Mouse (Mus musculus) neural tube, embryonic 11.5 days (tissue): Measurements from ENCODE around the gene Zfp335. TPM values are rescaled to one million over a fixed set of nuclear protein-coding genes. Genes with fewer than 3 reads are reported as not detected.

Source experiments
- polyA plus RNA-seq: library from polyadenylated mRNA; unstranded; fragments of >200 nt; fragmentation: Nextera tagmentation; extraction: Ambion mirVana; gene quantifications from 2 replicates; pipeline ENCODE4 v1.2.1, GENCODE M21; 2014

The Zfp335 gene
- polyA plus RNA-seq, 1 experiment from 2014 or later, result 13.9 TPM

Other genes with a start within 250 kb of the Zfp335 start
- gene Wfdc11, start 237.7 kb downstream of the Zfp335 start, polyA plus RNA-seq, result not detected in 2 replicates
- gene Wfdc13, start 226.7 kb downstream of the Zfp335 start, polyA plus RNA-seq, result 0.30 TPM in 1 of 2 replicates, not detected in the other
- not detected in 2 replicates for gene Spint4, start 213.3 kb downstream of the Zfp335 start, polyA plus RNA-seq
- gene Spint5, start 196.5 kb downstream of the Zfp335 start, polyA plus RNA-seq, result not detected in 2 replicates
- gene Wfdc3, start 165.8 kb downstream of the Zfp335 start, polyA plus RNA-seq, result 0.13 and 1.4 TPM in 2 replicates
- gene Dnttip1, start 165.8 kb downstream of the Zfp335 start, polyA plus RNA-seq, result 67.9 and 77.0 TPM in 2 replicates
- 449 and 453 TPM in 2 replicates for gene Ube2c, start 141.9 kb downstream of the Zfp335 start, polyA plus RNA-seq
- gene Tnnc2, start 131.8 kb downstream of the Zfp335 start, polyA plus RNA-seq, result 43.2 and 55.4 TPM in 2 replicates
- 11.2 and 14.1 TPM in 2 replicates for gene Snx21, start 125.9 kb downstream of the Zfp335 start, polyA plus RNA-seq
- 15.1 TPM in 2 replicates for gene Acot8, start 106.9 kb downstream of the Zfp335 start, polyA plus RNA-seq
- gene Zswim3, start 106.7 kb downstream of the Zfp335 start, polyA plus RNA-seq, result 12.9 and 14.0 TPM in 2 replicates
- gene Zswim1, start 89.1 kb downstream of the Zfp335 start, polyA plus RNA-seq, result 22.9 and 23.2 TPM in 2 replicates
- not detected in 2 replicates for gene Spata25, start 83.2 kb downstream of the Zfp335 start, polyA plus RNA-seq
- gene Ctsa, start 78.9 kb downstream of the Zfp335 start, polyA plus RNA-seq, result 87.9 and 88.6 TPM in 2 replicates
- 3.8 and 4.8 TPM in 2 replicates for gene Neurl2, start 78.3 kb downstream of the Zfp335 start, polyA plus RNA-seq
- 58.4 and 58.9 TPM in 2 replicates for gene Pltp, start 54.0 kb downstream of the Zfp335 start, polyA plus RNA-seq
- gene Pcif1, start 32.5 kb downstream of the Zfp335 start, polyA plus RNA-seq, result 68.0 and 76.6 TPM in 2 replicates
- gene Mmp9, start 29.0 kb upstream of the Zfp335 start, polyA plus RNA-seq, result 1.2 and 2.1 TPM in 2 replicates
- 6.0 and 6.5 TPM in 2 replicates for gene Slc12a5, start 49.0 kb upstream of the Zfp335 start, polyA plus RNA-seq
- 86.1 and 89.4 TPM in 2 replicates for gene Ncoa5, start 123.1 kb upstream of the Zfp335 start, polyA plus RNA-seq
- gene Cd40, start 143.9 kb upstream of the Zfp335 start, polyA plus RNA-seq, result 8.5 and 8.9 TPM in 2 replicates
- not detected in 2 replicates for gene 1700025C18Rik, start 179.0 kb upstream of the Zfp335 start, polyA plus RNA-seq